Mouse (Mus musculus) thymus, adult 2 months (tissue): Measurements from ENCODE around the gene Pias3.

Experiments
- CTCF ChIP-seq: fragments of 200-500 bp; IDR thresholded peaks from 2 replicates; pipeline ENCODE4 v1.5.1; 2012; ENCODE audit warnings: mild to moderate bottlenecking, control low read depth, low read length, moderate library complexity, borderline replicate concordance; ENCODE audit not compliant: control insufficient read depth, poor library complexity, insufficient read depth; ENCODE audit errors: extremely low read depth
- POLR2A ChIP-seq: fragments of 200-500 bp; IDR thresholded peaks from 2 replicates; pipeline ENCODE4 v1.6.1; 2012; ENCODE audit warnings: mild to moderate bottlenecking, low read length, control low read depth, moderate library complexity; ENCODE audit not compliant: control insufficient read depth, poor library complexity, insufficient read depth; ENCODE audit errors: extremely low read depth

- TF ChIP-seq CTCF (no peak), POLR2A (no peak)
Measured at GRCm38 (mm10) chr3:96693579-96693978, 2.6 kb upstream of the Pias3 start.
